Mouse (Mus musculus): Measurements from ENCODE around the gene Exoc3l4. TPM values are rescaled to one million over a fixed set of nuclear protein-coding genes. Genes with fewer than 3 reads are reported as not detected.

Exoc3l4 gene
- 8.0 and 8.9 TPM in 2 replicates for polyA plus RNA-seq (2016; fragmentation: Nextera tagmentation; extraction: Ambion mirVana)

GRCm38 (mm10) chr12:111416921-111417779, at the start of gene Exoc3l4:
Exoc3l4 (plus strand) TSS chr12:111417017.
- Histone ChIP-seq H3K9ac (peak within 1 kb of the TSS; percentile 42; the same call in 1 of the 2 replicates), H3K4me3 (peak within 1 kb of the TSS; percentile 27), H3K27me3 (peaks cover 32% of the 10 kb centered on the region), H3K27ac (peak within 1 kb of the TSS; percentile 43; the same call in 1 of the 2 replicates), H3K36me3 (no peaks in the 10 kb centered on the region), H3K4me1 (peaks cover 31% of the 10 kb centered on the region), H3K4me2 (replicated peaks) (peak within 1 kb of the TSS; percentile 58), H3K9me3 (no peaks in the 10 kb centered on the region)
- 5% methylated on average over 17 of the region's 17 CpGs for WGBS
- peak; percentile 18 for ATAC-seq (ENCODE audit: insufficient number of reproducible peaks, insufficient read depth, low FRiP score, low TSS enrichment)

- no peak for ATAC-seq (ENCODE audit: insufficient number of reproducible peaks, insufficient read depth, low FRiP score, low TSS enrichment)
- 88% methylated on average over 7 of the region's 7 CpGs for WGBS
- peaks cover 54% of the 10 kb centered on the region for H3K4me1 ChIP-seq
Measured at GRCm38 (mm10) chr12:111367065-111367464, 49.8 kb upstream of the Exoc3l4 start.

GRCm38 (mm10) chr12:111370249-111370648, 46.6 kb upstream of the Exoc3l4 start:
- Histone ChIP-seq H3K4me1 (peaks cover 44% of the 10 kb centered on the region), H3K36me3 (no peaks in the 10 kb centered on the region), H3K4me2 (replicated peaks) (no peak overlapping the region), H3K4me3 (no peak overlapping the region), H3K27ac (no peak overlapping the region), H3K9me3 (no peaks in the 10 kb centered on the region), H3K27me3 (no peaks in the 10 kb centered on the region), H3K9ac (no peak overlapping the region)
- 54% methylated on average over 4 of the region's 4 CpGs for WGBS
- no peak for ATAC-seq (ENCODE audit: insufficient number of reproducible peaks, insufficient read depth, low FRiP score, low TSS enrichment)

More at GRCm38 (mm10) chr12:111367065-111367464, 49.8 kb upstream of the Exoc3l4 start:
- Histone ChIP-seq H3K36me3 (no peaks in the 10 kb centered on the region), H3K9ac (no peak overlapping the region), H3K4me3 (no peak overlapping the region), H3K27me3 (no peaks in the 10 kb centered on the region), H3K27ac (no peak overlapping the region), H3K4me2 (replicated peaks) (no peak overlapping the region), H3K9me3 (no peaks in the 10 kb centered on the region)

GRCm38 (mm10) chr12:111371905-111372304, 44.9 kb upstream of the Exoc3l4 start:
- WGBS: 81% methylated on average over 7 of the region's 7 CpGs
- Histone ChIP-seq H3K27me3 (no peaks in the 10 kb centered on the region), H3K4me3 (no peak overlapping the region), H3K27ac (no peak overlapping the region), H3K36me3 (no peaks in the 10 kb centered on the region), H3K9me3 (no peaks in the 10 kb centered on the region), H3K4me1 (peaks cover 50% of the 10 kb centered on the region), H3K9ac (no peak overlapping the region), H3K4me2 (replicated peaks) (no peak overlapping the region)
- no peak for ATAC-seq (ENCODE audit: insufficient number of reproducible peaks, insufficient read depth, low FRiP score, low TSS enrichment)

- no peak overlapping the region for H3K27ac ChIP-seq
- H3K36me3 ChIP-seq: no peaks in the 10 kb centered on the region
- peaks cover 42% of the 10 kb centered on the region for H3K4me1 ChIP-seq
- no peak overlapping the region for H3K4me2 ChIP-seq (replicated peaks)
- H3K9me3 ChIP-seq: no peaks in the 10 kb centered on the region
- ATAC-seq (ENCODE audit: insufficient number of reproducible peaks, insufficient read depth, low FRiP score, low TSS enrichment): no peak
- no peak overlapping the region for H3K4me3 ChIP-seq
- no peaks in the 10 kb centered on the region for H3K27me3 ChIP-seq
- no peak overlapping the region for H3K9ac ChIP-seq
- WGBS: 81% methylated on average over 6 of the region's 6 CpGs
Measured at GRCm38 (mm10) chr12:111373411-111373810, 43.4 kb upstream of the Exoc3l4 start.

- Histone ChIP-seq H3K27ac (no peak overlapping the region), H3K4me3 (no peak overlapping the region), H3K4me2 (replicated peaks) (0 out of 2 replicates have a peak overlapping the region, but pooled peaks have one; percentile 94), H3K9ac (no peak overlapping the region), H3K9me3 (no peaks in the 10 kb centered on the region), H3K36me3 (no peaks in the 10 kb centered on the region), H3K4me1 (peaks cover 29% of the 10 kb centered on the region), H3K27me3 (no peaks in the 10 kb centered on the region)
- no peak for ATAC-seq (ENCODE audit: insufficient number of reproducible peaks, insufficient read depth, low FRiP score, low TSS enrichment)
- WGBS: 76% methylated on average over 10 of the region's 10 CpGs
Measured at GRCm38 (mm10) chr12:111374727-111375126, 42.1 kb upstream of the Exoc3l4 start.

- no peaks in the 10 kb centered on the region for H3K36me3 ChIP-seq
- no peak overlapping the region for H3K27ac ChIP-seq
- H3K4me2 ChIP-seq (replicated peaks): peak overlapping the region; percentile 94
- WGBS: 62% methylated on average over 12 of the region's 12 CpGs
- no peaks in the 10 kb centered on the region for H3K9me3 ChIP-seq
- peak overlapping the region; percentile 93 for H3K9ac ChIP-seq
- peaks cover 22% of the 10 kb centered on the region for H3K4me1 ChIP-seq
- H3K4me3 ChIP-seq: peak overlapping the region; percentile 98
- no peaks in the 10 kb centered on the region for H3K27me3 ChIP-seq
- no peak for ATAC-seq (ENCODE audit: insufficient number of reproducible peaks, insufficient read depth, low FRiP score, low TSS enrichment)
Measured at GRCm38 (mm10) chr12:111375559-111375958, 41.3 kb upstream of the Exoc3l4 start.

- H3K36me3 ChIP-seq: no peaks in the 10 kb centered on the region
- 27% methylated on average over 6 of the region's 6 CpGs for WGBS
- no peaks in the 10 kb centered on the region for H3K27me3 ChIP-seq
- H3K4me1 ChIP-seq: peaks cover 21% of the 10 kb centered on the region
- H3K27ac ChIP-seq: no peak overlapping the region
- no peaks in the 10 kb centered on the region for H3K9me3 ChIP-seq
- H3K9ac ChIP-seq: peak overlapping the region; percentile 93
- H3K4me2 ChIP-seq (replicated peaks): peak overlapping the region; percentile 94
- ATAC-seq (ENCODE audit: insufficient number of reproducible peaks, insufficient read depth, low FRiP score, low TSS enrichment): no peak
- H3K4me3 ChIP-seq: peak overlapping the region; percentile 98
Measured at GRCm38 (mm10) chr12:111376053-111376452, 40.8 kb upstream of the Exoc3l4 start.

- WGBS: under 1% methylated on average over 49 of the region's 49 CpGs
Measured at GRCm38 (mm10) chr12:111376826-111377331, 39.9 kb upstream of the Exoc3l4 start.

GRCm38 (mm10) chr12:111377376-111377973, 39.3 kb upstream of the Exoc3l4 start, which contains the start of gene Cdc42bpb:
Cdc42bpb (minus strand) TSS chr12:111377718.
- H3K4me1 ChIP-seq: peaks cover 21% of the 10 kb centered on the region
- peak; percentile 91 for ATAC-seq (ENCODE audit: insufficient number of reproducible peaks, insufficient read depth, low FRiP score, low TSS enrichment)
- under 1% methylated on average over 93 of the region's 94 CpGs for WGBS
- H3K9ac ChIP-seq: peak within 1 kb of the TSS; percentile 93
- no peaks in the 10 kb centered on the region for H3K9me3 ChIP-seq
- H3K4me3 ChIP-seq: peak within 1 kb of the TSS; percentile 98
- no peaks in the 10 kb centered on the region for H3K36me3 ChIP-seq
- no peaks in the 10 kb centered on the region for H3K27me3 ChIP-seq
- peak within 1 kb of the TSS; percentile 90 for H3K27ac ChIP-seq
- H3K4me2 ChIP-seq (replicated peaks): peak within 1 kb of the TSS; percentile 94

More at GRCm38 (mm10) chr12:111376826-111377331, 39.9 kb upstream of the Exoc3l4 start:
- H3K27me3 ChIP-seq: no peaks in the 10 kb centered on the region
- peak overlapping the region; percentile 90 for H3K27ac ChIP-seq
- H3K4me2 ChIP-seq (replicated peaks): peak overlapping the region; percentile 94
- H3K9ac ChIP-seq: peak overlapping the region; percentile 93
- peak; percentile 42 for ATAC-seq (ENCODE audit: insufficient number of reproducible peaks, insufficient read depth, low FRiP score, low TSS enrichment)
- peaks cover 21% of the 10 kb centered on the region for H3K4me1 ChIP-seq
- peak overlapping the region; percentile 98 for H3K4me3 ChIP-seq
- H3K36me3 ChIP-seq: no peaks in the 10 kb centered on the region
- no peaks in the 10 kb centered on the region for H3K9me3 ChIP-seq

- H3K9ac ChIP-seq: peak overlapping the region; percentile 93
- peak overlapping the region; percentile 90 for H3K27ac ChIP-seq
- peak overlapping the region; percentile 98 for H3K4me3 ChIP-seq
- peaks cover 21% of the 10 kb centered on the region for H3K4me1 ChIP-seq
- peak; percentile 75 for ATAC-seq (ENCODE audit: insufficient number of reproducible peaks, insufficient read depth, low FRiP score, low TSS enrichment)
- WGBS: under 1% methylated on average over 32 of the region's 32 CpGs
- no peaks in the 10 kb centered on the region for H3K36me3 ChIP-seq
- H3K4me2 ChIP-seq (replicated peaks): peak overlapping the region; percentile 94
- no peaks in the 10 kb centered on the region for H3K27me3 ChIP-seq
- no peaks in the 10 kb centered on the region for H3K9me3 ChIP-seq
Measured at GRCm38 (mm10) chr12:111377986-111378490, 38.8 kb upstream of the Exoc3l4 start.

Data from embryonic facial prominence, embryonic 12.5 days (tissue).